Mouse (Mus musculus): ENCODE results near the gene Dnajc4. TPM values are rescaled to one million over a fixed set of nuclear protein-coding genes. Genes with fewer than 3 reads are reported as not detected.

The Dnajc4 gene
- total RNA-seq, 2 experiments from 2014 or later = 51.0 to 57.1 TPM

- peak; percentile 94 for DNase-seq
- intact Hi-C loops (cut with DNase I) = no loop called here
Observed at GRCm38 (mm10) chr19:6951381-6951968, 40.9 kb downstream of the Dnajc4 start.

- DNase-seq = peak; percentile 52 to 65
- intact Hi-C loops (cut with DNase I) = loop anchor here (1.0 kb wide), 1 partner anchor 8 kb away; the partner anchor contains the start of gene Gpr137
Observed at GRCm38 (mm10) chr19:6950613-6951153, 41.7 kb downstream of the Dnajc4 start.

- intact Hi-C loops (cut with DNase I) = loop anchor here (1.0 kb wide), 1 partner anchor 8 kb away; the partner anchor contains the start of gene Gpr137
- no peak for DNase-seq
Observed at GRCm38 (mm10) chr19:6949951-6950350, 42.4 kb downstream of the Dnajc4 start.

- no peak for DNase-seq
- intact Hi-C loops (cut with DNase I) = no loop called here
Observed at GRCm38 (mm10) chr19:6949532-6949931, 42.8 kb downstream of the Dnajc4 start.

- intact Hi-C loops (cut with DNase I) = no loop called here
- DNase-seq = no peak
Observed at GRCm38 (mm10) chr19:6948186-6948585, 44.2 kb downstream of the Dnajc4 start.

GRCm38 (mm10) chr19:6947742-6948141 is 44.6 kb downstream of the Dnajc4 start:
- no peak for DNase-seq
- intact Hi-C loops (cut with DNase I) = no loop called here

- DNase-seq = no peak
- intact Hi-C loops (cut with DNase I) = loop anchor here (2.0 kb wide), 1 partner anchor 699 kb away; no protein-coding TSS in a partner anchor
Observed at GRCm38 (mm10) chr19:6943709-6944108, 48.7 kb downstream of the Dnajc4 start.

GRCm38 (mm10) chr19:6942764-6943163 is 49.6 kb downstream of the Dnajc4 start:
- intact Hi-C loops (cut with DNase I) = loop anchor here (1.0 kb wide), 1 partner anchor 8 kb away; no protein-coding TSS in a partner anchor
- no peak for DNase-seq

- intact Hi-C loops (cut with DNase I) = loop anchor here (1.0 kb wide), 1 partner anchor 8 kb away; no protein-coding TSS in a partner anchor
Observed at GRCm38 (mm10) chr19:6942249-6942691, 50.1 kb downstream of the Dnajc4 start, which contains the start of gene Gpr137. TSS of gene Gpr137 (minus strand) at chr19:6942480.

GRCm38 (mm10) chr19:6941372-6942248 is 50.8 kb downstream of the Dnajc4 start, which contains the start of gene Bad:
TSS of gene Bad (plus strand) at chr19:6941861.
- intact Hi-C loops (cut with DNase I) = loop anchor here (1.0 to 2.0 kb wide), 2 partner anchors 9 to 17 kb away; partner anchors contain the start of gene Catsperz
- DNase-seq = peak; percentile 98 to 99

More at GRCm38 (mm10) chr19:6942249-6942691, 50.1 kb downstream of the Dnajc4 start, which contains the start of gene Gpr137:
- peak; percentile 92 to 94 for DNase-seq

GRCm38 (mm10) chr19:6940396-6941351 is 51.7 kb downstream of the Dnajc4 start:
- intact Hi-C loops (cut with DNase I) = loop anchor here (2.0 kb wide), 1 partner anchor 16 kb away; the partner anchor contains the start of gene Catsperz
- DNase-seq = no peak

- intact Hi-C loops (cut with DNase I) = loop anchor here (2.0 kb wide), 1 partner anchor 15 kb away; the partner anchor contains the start of gene Catsperz
Observed at GRCm38 (mm10) chr19:6939106-6940002, 53.0 kb downstream of the Dnajc4 start.

More at GRCm38 (mm10) chr19:6939106-6940002, 53.0 kb downstream of the Dnajc4 start:
- no peak for DNase-seq

Other genes starting within 250 kb of the Dnajc4 start
- gene Rps6ka4, start 151.9 kb downstream of the Dnajc4 start, total RNA-seq (2021) = 10 to 100 TPM; 17.4 to 19.4 TPM
- under 1 TPM; 0.69 to 0.92 TPM for gene Ccdc88b, start 134.4 kb downstream of the Dnajc4 start, total RNA-seq (2021)
- gene Trmt112, start 82.9 kb downstream of the Dnajc4 start, total RNA-seq (2021) = 10 to 100 TPM; 27.8 to 30.3 TPM
- 100 to 1,000 TPM; 693 to 776 TPM for gene Prdx5, start 82.5 kb downstream of the Dnajc4 start, total RNA-seq (2021)
- 100 to 1,000 TPM; 146 to 154 TPM for gene Esrra, start 70.8 kb downstream of the Dnajc4 start, total RNA-seq (2021)
- not detected for gene Catsperz, start 67.2 kb downstream of the Dnajc4 start, total RNA-seq (2021)
- gene Kcnk4, start 58.1 kb downstream of the Dnajc4 start, total RNA-seq (2021) = not detected
- gene Bad, start 50.7 kb downstream of the Dnajc4 start, total RNA-seq (2021) = 10 to 100 TPM; 22.0 to 24.7 TPM
- gene Gpr137, start 50.1 kb downstream of the Dnajc4 start, total RNA-seq (2021) = 10 to 100 TPM; 37.3 to 39.1 TPM
- gene Ppp1r14b, start 17.6 kb downstream of the Dnajc4 start, total RNA-seq (2021) = 10 to 100 TPM; 77.3 to 95.8 TPM
- gene Plcb3, start 16.1 kb downstream of the Dnajc4 start, total RNA-seq (2021) = 10 to 100 TPM; 17.0 to 18.5 TPM
- gene Fkbp2, start 12.1 kb downstream of the Dnajc4 start, total RNA-seq (2021) = 10 to 100 TPM; 18.8 to 20.5 TPM
- 100 to 1,000 TPM; 438 to 444 TPM for gene Vegfb, start 4.9 kb downstream of the Dnajc4 start, total RNA-seq (2021)
- gene Nudt22, start 3.5 kb upstream of the Dnajc4 start, total RNA-seq (2021) = 10 to 100 TPM; 27.0 to 28.9 TPM
- 10 to 100 TPM; 23.0 to 25.5 TPM for gene Trpt1, start 3.6 kb upstream of the Dnajc4 start, total RNA-seq (2021)
- gene Fermt3, start 26.9 kb upstream of the Dnajc4 start, total RNA-seq (2021) = 1 to 10 TPM; 4.2 to 5.9 TPM
- 100 to 1,000 TPM in 1 of 2 experiments, 10 to 100 TPM in 1; 98.7 to 126 TPM for gene Stip1, start 47.4 kb upstream of the Dnajc4 start, total RNA-seq (2021)
- gene Macrod1, start 64.2 kb upstream of the Dnajc4 start, total RNA-seq (2021) = 100 to 1,000 TPM; 272 to 280 TPM
- gene Flrt1, start 113.2 kb upstream of the Dnajc4 start, total RNA-seq (2021) = under 1 TPM; 0.84 to 1.00 TPM
- 10 to 100 TPM; 72.2 to 72.6 TPM for gene Otub1, start 213.7 kb upstream of the Dnajc4 start, total RNA-seq (2021)
- 100 to 1,000 TPM; 395 to 437 TPM for gene Cox8a, start 225.0 kb upstream of the Dnajc4 start, total RNA-seq (2021)
- 10 to 100 TPM; 15.3 to 15.6 TPM for gene Naa40, start 248.6 kb upstream of the Dnajc4 start, total RNA-seq (2021)

Measured in heart, postnatal 36 days (tissue).